Mouse (Mus musculus) midbrain, embryonic 15.5 days (tissue): ENCODE results near the gene Vmn1r167. TPM values are rescaled to one million over a fixed set of nuclear protein-coding genes. Genes with fewer than 3 reads are reported as not detected.
"Not testable (repeated sequence)": the region's sequence is repeated elsewhere in the genome, so short reads cannot be mapped to it uniquely, and the experiment has no call there.

Experiments used
- ATAC-seq: fragments of 200-750 bp; cut with Nextera tagmentation; replicated peaks from 2 replicates; pipeline ENCODE4 v1.8.0; 2017; ENCODE audit warnings: moderate TSS enrichment
- H3K27ac ChIP-seq: fragments of 300-500 bp; sonication (generic); 2 replicates; pipeline ENCODE4 v1.5.1; 2015; ENCODE audit warnings: mild to moderate bottlenecking, inconsistent platforms
- H3K27me3 ChIP-seq: fragments of 300-500 bp; sonication (generic); replicated peaks from 2 replicates; pipeline ENCODE4 v1.6.1; 2015; ENCODE audit warnings: inconsistent platforms
- H3K36me3 ChIP-seq: fragments of 300-500 bp; sonication (generic); replicated peaks from 2 replicates; pipeline ENCODE4 v1.6.1; 2015; ENCODE audit warnings: inconsistent platforms
- H3K4me1 ChIP-seq: fragments of 300-500 bp; sonication (generic); 2 replicates; pipeline ENCODE4 v1.6.1; 2015; ENCODE audit warnings: inconsistent platforms
- H3K4me2 ChIP-seq: fragments of 300-500 bp; sonication (generic); 2 replicates; pipeline ENCODE4 v1.6.1; 2015; ENCODE audit warnings: inconsistent platforms, mild to moderate bottlenecking, moderate library complexity
- H3K4me3 ChIP-seq: fragments of 300-500 bp; sonication (generic); 2 replicates; pipeline ENCODE4 v1.5.1; 2015; ENCODE audit warnings: mild to moderate bottlenecking, inconsistent platforms
- H3K9ac ChIP-seq: fragments of 300-500 bp; sonication (generic); 2 replicates; pipeline ENCODE4 v1.6.1; 2015; ENCODE audit warnings: mild to moderate bottlenecking, inconsistent platforms
- H3K9me3 ChIP-seq: fragments of 300-500 bp; sonication (generic); 2 replicates; pipeline ENCODE4 v1.6.1; 2016; ENCODE audit warnings: inconsistent platforms
- WGBS: fragments of 180-500 bp; shearing (Covaris S2); methylation state at CpG from one replicate; pipeline ENCODE4 v1.1.7; 2015; ENCODE audit warnings: mixed read lengths; 5-methylcytosine and 5-hydroxymethylcytosine counted together
- polyA plus RNA-seq: library from polyadenylated mRNA; unstranded; fragments of >200 nt; fragmentation: Nextera tagmentation; extraction: Ambion mirVana; gene quantifications from 2 replicates; pipeline ENCODE4 v1.2.1, GENCODE M21; 2015

Gene Vmn1r167
- polyA plus RNA-seq, result not detected in 2 replicates

- H3K4me3 ChIP-seq, H3K4me2 ChIP-seq, ATAC-seq, H3K4me1 ChIP-seq, H3K9ac ChIP-seq, H3K27me3 ChIP-seq, H3K36me3 ChIP-seq, H3K27ac ChIP-seq: not testable (repeated sequence)
- 78% methylated on average over 2 of the region's 2 CpGs for WGBS
- peaks cover 25% of the 10 kb centered on the region for H3K9me3 ChIP-seq
Observed at GRCm38 (mm10) chr7:23507106-23507505, at the start of gene Vmn1r167. Gene Vmn1r167 (minus strand): TSS chr7:23507206.

GRCm38 (mm10) chr7:23539432-23539831 lies 32.4 kb upstream of the Vmn1r167 start, which contains the start of gene Vmn1r168:
Gene Vmn1r168 (plus strand): TSS chr7:23539732.
- H3K27me3 ChIP-seq, H3K4me2 ChIP-seq, H3K4me1 ChIP-seq, ATAC-seq, H3K36me3 ChIP-seq, H3K4me3 ChIP-seq, H3K27ac ChIP-seq, H3K9me3 ChIP-seq, H3K9ac ChIP-seq: not testable (repeated sequence)
- WGBS, result no CpG with 5 or more reads among the region's 1 CpGs

GRCm38 (mm10) chr7:23472886-23473285 lies 34.1 kb downstream of the Vmn1r167 start:
- H3K27me3 ChIP-seq, H3K9ac ChIP-seq, ATAC-seq, H3K27ac ChIP-seq, H3K36me3 ChIP-seq, H3K4me3 ChIP-seq, H3K4me2 ChIP-seq, H3K4me1 ChIP-seq: not testable (repeated sequence)
- 68% methylated on average over 2 of the region's 2 CpGs for WGBS
- H3K9me3 ChIP-seq, result peaks cover 35% of the 10 kb centered on the region

- 73% methylated on average over 3 of the region's 3 CpGs for WGBS
- H3K4me2 ChIP-seq, H3K9ac ChIP-seq, H3K36me3 ChIP-seq, H3K4me3 ChIP-seq, H3K27me3 ChIP-seq, H3K27ac ChIP-seq, ATAC-seq, H3K4me1 ChIP-seq: not testable (repeated sequence)
- peaks cover 41% of the 10 kb centered on the region for H3K9me3 ChIP-seq
Observed at GRCm38 (mm10) chr7:23470832-23471231, 36.2 kb downstream of the Vmn1r167 start.

GRCm38 (mm10) chr7:23470201-23470600 lies 36.8 kb downstream of the Vmn1r167 start:
- H3K4me1 ChIP-seq, H3K27ac ChIP-seq, H3K9ac ChIP-seq, H3K4me3 ChIP-seq, ATAC-seq, H3K4me2 ChIP-seq, H3K36me3 ChIP-seq, H3K27me3 ChIP-seq: not testable (repeated sequence)
- WGBS, result 69% methylated on average over 3 of the region's 3 CpGs
- H3K9me3 ChIP-seq, result peaks cover 41% of the 10 kb centered on the region

Other genes with a start within 250 kb of the Vmn1r167 start
- gene Gm6902, start 228.3 kb downstream of the Vmn1r167 start, polyA plus RNA-seq, result not detected in 2 replicates
- not detected in 2 replicates for gene Nlrp4e, start 206.0 kb downstream of the Vmn1r167 start, polyA plus RNA-seq
- not detected in 2 replicates for gene Nlrp5, start 121.3 kb downstream of the Vmn1r167 start, polyA plus RNA-seq
- gene Vmn1r168, start 32.5 kb upstream of the Vmn1r167 start, polyA plus RNA-seq, result not detected in 2 replicates
- gene Vmn1r169, start 68.3 kb upstream of the Vmn1r167 start, polyA plus RNA-seq, result not detected in 2 replicates
- not detected in 2 replicates for gene Vmn1r170, start 99.0 kb upstream of the Vmn1r167 start, polyA plus RNA-seq
- not detected in 2 replicates for gene Vmn1r171, start 123.5 kb upstream of the Vmn1r167 start, polyA plus RNA-seq
- gene Vmn1r172, start 151.1 kb upstream of the Vmn1r167 start, polyA plus RNA-seq, result not detected in 2 replicates
- gene Vmn1r173, start 193.5 kb upstream of the Vmn1r167 start, polyA plus RNA-seq, result not detected in 2 replicates
- gene Vmn1r174, start 245.1 kb upstream of the Vmn1r167 start, polyA plus RNA-seq, result not detected in 2 replicates